Mouse (Mus musculus): ENCODE measurements around the gene Plch2.

DNA sequence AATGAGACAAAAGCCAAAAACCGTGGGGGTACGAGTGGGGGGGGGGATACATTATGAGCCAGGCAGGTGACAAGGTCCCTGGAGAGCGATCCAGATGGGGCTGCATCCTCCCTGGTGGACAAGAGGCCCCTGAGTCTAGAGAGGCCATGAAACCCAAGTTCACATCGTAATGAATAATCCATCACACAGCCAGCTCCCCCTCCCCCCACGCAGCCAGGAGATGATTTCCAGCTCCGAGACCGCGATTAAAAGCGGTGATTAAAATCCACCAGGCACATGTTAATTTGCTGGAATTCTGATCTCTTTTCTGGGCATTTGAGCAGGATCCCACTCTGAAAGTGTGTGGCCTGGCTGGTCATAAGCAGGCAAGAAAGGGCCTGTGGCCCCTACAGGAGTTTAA is 35.8 kb downstream of the Plch2 start:
- TF ChIP-seq CTCF (conservative IDR thresholded peaks at IDR 0.05; ENCODE audit: low read length) (no peak), POU5F1 (IDR thresholded peaks at IDR 0.05; ENCODE audit: borderline replicate concordance, low read length) (no peak)

Data from E14TG2a.4 (cell line).